Mouse (Mus musculus): Measurements from ENCODE around the gene Ugt2b1.
"Not testable (repeated sequence)": the region's sequence is repeated elsewhere in the genome, so short reads cannot be mapped to it uniquely, and the experiment has no call there.

Gene Ugt2b1

DNA sequence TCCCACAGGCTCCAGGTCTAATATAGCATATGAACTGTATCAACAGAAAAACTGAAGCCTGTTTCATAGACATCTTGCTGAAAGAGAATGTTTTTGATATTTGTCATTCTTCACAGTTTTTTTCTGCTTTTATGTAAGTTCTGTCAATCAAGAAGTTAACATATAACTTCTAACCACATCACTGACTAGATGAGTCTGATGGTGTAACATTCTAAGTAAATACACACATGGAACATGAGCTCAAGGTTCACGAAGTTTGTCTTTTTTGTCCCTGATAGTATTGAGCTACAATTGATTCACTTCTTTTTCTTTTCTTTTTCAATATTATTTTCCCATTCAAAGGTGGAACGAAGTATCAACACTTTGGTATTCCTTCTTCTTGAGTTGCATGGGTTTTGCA lies at the start of gene Ugt2b1:
Gene Ugt2b1 (minus strand): TSS at position 105 of the 400 bp plus-strand sequence.
- in situ Hi-C loops (cut with MboI, MseI), result no loop called here

DNA sequence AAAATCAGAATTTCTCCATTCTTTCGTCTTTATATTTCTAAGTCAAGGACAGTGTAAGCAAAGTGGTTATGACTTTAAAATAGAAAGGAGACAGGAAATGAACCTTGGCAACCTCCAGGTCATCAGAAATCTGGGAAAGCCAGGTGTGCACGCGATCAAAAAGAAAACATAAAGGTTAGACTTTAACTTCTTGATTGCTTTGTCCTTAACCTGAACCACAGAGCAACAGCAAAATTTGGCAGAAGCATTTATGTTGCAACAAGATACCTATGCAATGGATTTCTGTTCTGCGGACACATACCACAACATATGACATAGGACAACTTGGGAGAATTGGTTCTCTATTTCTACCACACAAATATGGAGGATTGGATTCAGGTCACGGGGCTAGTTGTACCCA lies 40.9 kb upstream of the Ugt2b1 start:
- in situ Hi-C loops (cut with MboI, MseI), result not testable (repeated sequence)

DNA sequence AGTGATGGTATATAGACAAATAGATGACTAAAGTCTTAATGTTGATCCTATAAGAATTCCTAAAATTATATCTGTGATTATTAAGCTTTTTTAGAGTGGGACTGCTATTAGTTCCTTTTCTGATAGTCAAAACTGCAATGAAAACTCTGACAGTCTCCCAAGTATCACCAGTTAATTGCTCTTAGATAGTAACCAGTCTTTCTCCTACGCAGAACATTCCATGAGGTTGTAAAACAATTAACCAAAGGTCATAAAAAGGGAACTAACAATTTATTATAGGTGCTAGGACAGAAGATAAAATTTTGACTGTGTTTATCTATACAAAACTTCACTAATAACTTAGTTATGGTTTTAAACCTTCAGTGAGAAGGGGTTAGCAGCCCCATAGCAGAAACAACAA lies 36.5 kb upstream of the Ugt2b1 start:
- in situ Hi-C loops (cut with MboI, MseI), result not testable (repeated sequence)

DNA sequence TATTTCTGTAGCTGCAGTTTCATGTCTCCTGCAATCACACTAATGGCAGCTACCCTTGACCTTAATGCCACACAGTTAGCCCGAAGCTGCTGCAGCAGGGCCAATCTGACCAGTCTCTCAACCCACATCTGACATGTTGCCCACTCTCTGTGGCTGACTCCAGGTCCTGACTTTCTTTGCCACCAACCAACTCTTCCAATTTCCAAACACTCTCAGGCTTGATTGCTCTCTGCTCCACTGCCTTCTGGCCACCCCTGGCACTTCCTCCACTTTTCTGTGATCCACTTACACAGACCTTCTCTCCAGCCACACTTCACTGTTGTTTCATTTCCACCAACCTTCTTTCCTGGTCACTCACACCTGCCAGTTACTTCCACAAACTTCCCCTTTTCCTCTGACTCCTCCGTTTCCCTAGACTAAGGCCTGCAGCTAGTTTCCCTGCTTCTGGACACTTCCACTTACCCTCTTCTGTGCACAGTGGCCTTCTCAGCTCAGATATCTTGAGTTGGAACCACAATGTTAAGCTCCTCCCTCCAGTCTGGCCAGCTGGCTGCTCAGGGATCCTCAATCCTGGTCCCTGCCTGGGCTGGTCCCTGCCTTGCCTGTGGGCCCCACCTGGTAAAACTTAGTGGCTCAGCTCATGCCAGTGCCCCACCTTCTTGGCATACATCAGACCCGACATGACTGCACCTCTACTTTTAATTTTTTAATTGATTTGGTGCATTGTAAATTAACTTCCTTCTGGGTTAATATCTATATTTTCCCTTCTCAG lies 35.4 kb upstream of the Ugt2b1 start:
- in situ Hi-C loops (cut with MboI, MseI), result no loop called here

DNA sequence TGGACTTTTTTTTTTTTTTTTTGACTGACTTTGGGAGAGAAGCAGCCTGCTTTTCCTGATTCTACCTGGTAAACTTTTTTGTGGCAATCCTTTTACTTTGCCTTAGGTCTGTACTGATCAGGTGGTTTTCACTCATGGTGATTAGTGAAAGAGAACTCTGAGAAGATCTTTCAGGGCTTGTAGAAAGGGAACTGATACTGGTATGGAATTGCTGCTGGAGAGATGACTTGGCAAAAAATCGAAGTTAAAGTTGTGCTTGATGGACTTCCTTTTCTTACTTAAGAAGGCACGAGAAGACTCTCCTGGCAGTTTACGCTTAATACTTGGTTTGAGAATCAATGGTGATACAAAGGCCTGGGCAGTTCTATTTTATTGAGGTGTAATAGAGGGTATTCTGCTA lies 34.2 kb upstream of the Ugt2b1 start:
- in situ Hi-C loops (cut with MboI, MseI), result no loop called here

DNA sequence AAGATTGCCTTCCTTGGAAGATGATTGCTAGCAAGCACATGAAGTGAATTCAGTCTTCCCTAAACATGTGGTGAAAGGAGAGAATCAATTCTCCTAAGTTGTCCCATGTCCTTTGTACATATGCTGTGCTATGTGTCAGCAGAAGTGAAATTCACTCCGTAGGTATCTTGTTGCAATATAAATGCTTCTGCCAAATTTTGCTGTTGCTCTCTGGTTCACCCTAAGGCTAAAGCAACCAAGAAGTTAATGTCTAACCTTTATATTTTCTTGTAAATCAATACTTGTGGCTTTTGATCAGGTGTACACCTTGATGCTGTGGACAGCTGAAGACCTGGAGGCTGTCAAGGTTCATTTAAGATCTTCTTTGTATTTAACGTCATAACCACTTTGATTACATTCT lies 15.8 kb upstream of the Ugt2b1 start:
- in situ Hi-C loops (cut with MboI, MseI), result no loop called here

DNA sequence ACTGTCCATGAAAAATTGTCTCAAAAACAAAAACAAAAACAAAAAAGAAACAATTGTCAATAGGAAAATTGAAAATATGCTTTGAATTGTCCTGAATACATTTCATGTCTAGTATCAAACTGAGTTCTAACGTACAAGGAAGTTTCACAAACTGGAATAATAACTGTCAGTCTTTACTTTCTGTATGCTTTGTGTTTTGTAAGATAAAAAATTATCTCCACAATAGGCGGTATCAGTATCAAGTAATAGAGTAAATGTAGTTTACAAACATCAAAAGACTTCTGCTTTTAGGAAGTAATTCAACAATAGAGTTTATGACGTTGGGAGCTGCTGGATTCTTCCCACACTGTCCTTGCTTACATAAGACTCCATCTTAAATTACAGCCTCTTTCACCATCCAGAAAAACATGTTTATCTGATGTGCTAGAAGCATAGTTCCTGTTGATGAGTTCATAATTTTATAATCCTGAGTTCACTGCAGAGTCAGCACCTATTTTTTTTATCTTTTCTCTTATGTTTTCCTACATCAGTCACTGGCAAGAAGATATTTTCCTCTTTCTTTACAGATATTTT lies 5.6 kb downstream of the Ugt2b1 start:
- in situ Hi-C loops (cut with MboI, MseI), result no loop called here

DNA sequence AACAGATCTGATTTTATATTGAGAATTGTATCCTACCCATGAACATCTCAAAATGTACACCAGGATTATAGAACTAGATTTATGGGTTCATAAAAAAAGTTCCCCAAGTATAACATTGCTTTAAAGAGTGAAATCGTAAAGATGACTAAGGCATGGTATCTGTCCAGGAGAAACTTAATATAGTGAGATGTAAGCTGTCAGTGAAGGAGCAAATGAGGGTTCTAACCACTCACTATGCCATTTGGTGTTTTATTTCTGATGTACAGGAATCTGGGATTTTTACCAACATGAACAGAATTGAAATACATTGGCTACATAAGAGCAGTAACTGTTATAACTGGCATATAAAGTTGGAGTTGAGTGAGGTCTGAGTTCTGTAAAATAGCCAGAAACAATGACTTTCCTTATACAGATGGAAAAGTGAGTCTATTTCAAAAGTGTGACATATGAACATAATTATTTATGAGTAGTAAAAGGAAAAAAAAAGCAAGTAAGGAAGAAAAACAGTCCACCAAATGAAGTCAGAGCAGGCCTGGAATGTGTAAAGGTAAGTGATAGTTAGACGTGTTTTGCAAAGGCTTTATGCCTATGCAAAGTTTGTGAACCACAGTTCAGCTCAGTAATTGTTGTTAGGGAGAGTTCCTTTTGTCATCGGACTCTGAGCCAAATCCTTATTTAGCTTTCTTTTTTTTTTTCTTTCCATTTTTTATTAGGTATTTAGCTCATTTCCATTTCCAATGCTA lies 14.8 kb downstream of the Ugt2b1 start:
- in situ Hi-C loops (cut with MboI, MseI), result no loop called here

DNA sequence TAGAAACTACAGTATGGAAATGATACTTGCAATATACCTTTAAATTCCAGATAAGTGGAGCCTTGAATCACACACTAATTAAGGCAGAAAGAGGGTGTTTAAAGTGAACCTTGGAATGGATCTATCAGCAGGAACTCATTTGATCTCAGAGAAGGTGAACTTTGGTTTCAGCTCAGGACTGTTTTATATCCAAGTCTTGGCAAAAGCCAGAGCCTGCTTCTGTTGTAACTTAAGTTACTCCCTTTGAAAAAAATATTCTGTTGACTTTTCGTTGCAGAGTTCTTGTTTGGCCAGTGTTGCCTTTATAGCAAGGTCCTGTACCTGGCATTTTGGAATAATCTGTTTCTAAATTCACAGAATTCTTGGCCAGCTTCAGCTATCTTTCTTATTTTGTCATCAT lies 15.6 kb downstream of the Ugt2b1 start:
- in situ Hi-C loops (cut with MboI, MseI), result no loop called here

DNA sequence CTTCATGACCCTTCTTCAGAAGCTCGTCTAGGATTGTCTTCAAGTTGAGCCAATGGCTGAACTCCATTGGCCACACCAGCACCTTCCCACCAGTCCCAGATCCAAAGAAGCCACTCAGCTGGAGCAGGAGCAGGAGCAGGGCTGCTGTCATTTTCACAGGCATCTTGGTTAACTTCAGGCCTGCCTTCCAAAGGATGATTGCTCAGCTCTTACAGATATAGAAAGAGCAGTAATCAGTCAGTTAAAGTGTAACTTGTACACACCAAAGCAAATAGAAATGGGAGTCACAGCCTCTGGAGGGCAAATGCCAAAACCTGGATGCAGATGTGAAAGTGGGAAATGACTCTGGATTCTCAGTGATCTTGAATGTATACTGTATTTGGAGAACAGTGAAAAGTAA lies 19.6 kb downstream of the Ugt2b1 start, which contains the start of gene Ugt2b34:
Gene Ugt2b34 (minus strand): TSS at position 180 of the 400 bp plus-strand sequence.
- in situ Hi-C loops (cut with MboI, MseI), result no loop called here

DNA sequence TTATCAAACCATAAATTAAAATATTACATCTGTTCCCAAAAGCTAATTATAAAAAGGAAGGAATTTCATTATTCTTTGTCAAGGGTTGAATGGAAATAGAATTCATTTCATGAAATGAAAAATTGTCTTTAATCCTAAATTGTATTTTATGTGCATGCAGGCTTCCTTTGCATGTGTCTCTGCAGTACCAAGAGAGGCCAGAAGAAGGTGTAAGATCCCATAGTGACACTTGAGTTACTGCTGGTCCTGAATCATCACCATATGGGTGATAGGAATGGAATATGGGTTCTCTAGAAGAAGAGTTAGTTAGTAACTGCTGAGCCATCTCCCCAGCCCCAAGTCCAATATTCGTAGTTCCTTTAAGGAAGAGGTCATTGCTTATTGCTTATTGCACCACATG lies 36.4 kb downstream of the Ugt2b1 start:
- in situ Hi-C loops (cut with MboI, MseI), result no loop called here

DNA sequence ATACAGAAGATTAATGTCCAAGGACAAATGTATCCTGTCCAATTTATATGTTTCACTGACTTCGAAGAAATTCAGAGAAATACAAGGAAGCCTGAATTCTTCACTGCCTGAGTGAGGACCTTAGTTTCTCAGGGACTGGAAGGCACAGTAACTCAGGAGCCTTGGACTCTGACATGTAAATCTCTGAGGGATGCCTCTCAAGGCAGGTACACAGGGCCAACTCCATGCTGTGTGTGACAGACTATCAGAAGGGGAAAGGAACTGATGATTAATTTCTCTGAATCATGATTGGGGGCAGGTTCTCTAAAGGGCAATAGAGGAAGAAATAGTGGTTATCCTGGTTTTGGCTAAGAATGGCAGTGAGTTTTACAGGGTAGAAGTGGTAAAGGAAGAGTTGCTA lies 37.9 kb downstream of the Ugt2b1 start:
- in situ Hi-C loops (cut with MboI, MseI), result no loop called here

DNA sequence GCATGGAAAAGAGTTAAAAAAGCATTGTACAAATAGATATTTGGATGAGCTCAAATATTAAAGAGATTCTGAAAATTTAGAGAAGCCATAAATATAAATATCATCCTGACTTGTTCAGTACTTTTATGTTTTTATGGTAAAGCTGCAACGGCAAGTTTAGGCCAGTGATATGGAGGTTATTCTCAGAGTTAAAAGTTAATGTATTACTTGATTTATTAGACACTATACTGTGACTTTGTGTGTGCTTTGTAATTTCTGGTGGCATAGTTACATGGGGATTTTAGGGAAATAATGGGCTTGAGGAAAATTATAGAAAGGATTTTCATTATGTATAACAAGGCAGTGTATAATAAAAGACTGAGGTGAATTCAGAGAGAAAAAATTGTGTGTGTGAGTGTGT lies 39.2 kb downstream of the Ugt2b1 start:
- in situ Hi-C loops (cut with MboI, MseI), result no loop called here

DNA sequence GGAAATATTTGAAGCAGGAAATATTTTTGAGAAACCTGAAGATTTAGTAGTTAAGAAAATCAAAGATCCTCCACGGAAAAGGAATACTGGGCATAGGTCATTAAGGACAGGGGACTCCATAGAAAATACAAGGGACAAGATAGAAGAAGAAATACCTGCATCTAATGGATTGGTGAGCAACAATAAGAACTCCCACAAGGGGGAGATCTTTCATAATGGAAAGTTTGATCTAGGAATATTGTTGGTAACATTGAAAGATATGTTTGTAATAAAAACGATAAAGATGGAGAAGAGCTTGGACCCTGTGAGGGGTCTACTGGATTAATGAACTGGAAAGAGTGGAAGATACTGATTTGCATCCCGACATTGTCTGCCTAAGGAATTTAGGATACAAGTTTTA lies 39.7 kb downstream of the Ugt2b1 start:
- in situ Hi-C loops (cut with MboI, MseI), result no loop called here

DNA sequence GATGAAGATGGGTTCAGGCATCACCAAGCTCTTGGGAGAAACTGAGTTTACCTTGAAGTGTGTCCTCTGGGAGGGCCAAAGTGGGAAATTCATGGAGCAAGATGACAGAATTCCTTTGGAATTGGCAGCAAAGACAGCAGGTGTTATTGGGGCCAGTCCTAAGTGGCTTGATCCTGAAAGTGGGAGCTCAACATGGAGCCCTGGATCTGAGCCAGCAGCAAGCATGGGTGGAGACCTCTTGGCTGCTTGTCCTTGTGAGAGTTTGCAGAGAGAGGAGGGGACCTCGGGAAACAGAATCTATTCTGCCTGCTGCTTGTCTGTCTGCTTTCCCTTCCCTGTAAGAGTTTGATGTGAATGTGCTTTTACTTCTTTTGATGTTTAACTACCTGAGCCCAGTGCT lies 54.5 kb downstream of the Ugt2b1 start:
- in situ Hi-C loops (cut with MboI, MseI), result no loop called here

All from T-helper 1 cell (primary cell).